Mouse (Mus musculus): ENCODE measurements around the gene Gm4881. TPM values are rescaled to one million over a fixed set of nuclear protein-coding genes. Genes with fewer than 3 reads are reported as not detected.
"Not testable (repeated sequence)": the region's sequence is repeated elsewhere in the genome, so short reads cannot be mapped to it uniquely, and the experiment has no call there.

Gm4881 gene
- polyA plus RNA-seq, 1 experiment from 2014 or later = not detected

GRCm38 (mm10) chr7:24897224-24897623, 47.1 kb downstream of the Gm4881 start, which contains the start of gene Cd79a:
Gene Cd79a (plus strand): TSS chr7:24897381.
- Histone ChIP-seq H3K27me3 (replicated peaks; ENCODE audit: insufficient read depth, low read length) (no peaks in the 10 kb centered on the region), H3K27ac (ENCODE audit: low read length) (no peak within 1 kb of the TSS), H3K36me3 (ENCODE audit: insufficient read depth, low read length) (no peaks in the 10 kb centered on the region), H3K4me1 (ENCODE audit: insufficient read depth, low read depth, low read length) (peaks cover under 1% of the 10 kb centered on the region; the same call in 1 of the 2 replicates), H3K9me3 (ENCODE audit: low read length) (no peaks in the 10 kb centered on the region), H3K9ac (replicated peaks; ENCODE audit: low read depth) (no peak within 1 kb of the TSS), H3K4me3 (ENCODE audit: low read depth, low read length) (no peak within 1 kb of the TSS), H3K4me2 (replicated peaks; ENCODE audit: low read depth, low read length) (no peak within 1 kb of the TSS)
- ATAC-seq = no peak
- no peak for DNase-seq (ENCODE audit: low spot score)
- TF ChIP-seq CTCF (IDR thresholded peaks at IDR 0.05) = no peak
- TF ChIP-seq EP300 (IDR thresholded peaks at IDR 0.05) = no peak
- WGBS = 48% methylated on average over 12 of the region's 12 CpGs

GRCm38 (mm10) chr7:24896269-24896668, 48.0 kb downstream of the Gm4881 start:
- ATAC-seq = no peak
- H3K4me1 ChIP-seq (ENCODE audit: insufficient read depth, low read depth, low read length) = no peaks in the 10 kb centered on the region
- H3K9me3 ChIP-seq (ENCODE audit: low read length) = no peaks in the 10 kb centered on the region
- H3K4me3 ChIP-seq (ENCODE audit: low read depth, low read length) = no peak overlapping the region
- H3K9ac ChIP-seq (replicated peaks; ENCODE audit: low read depth) = no peak overlapping the region
- no peaks in the 10 kb centered on the region for H3K36me3 ChIP-seq (ENCODE audit: insufficient read depth, low read length)
- H3K27ac ChIP-seq (ENCODE audit: low read length) = no peak overlapping the region
- 80% methylated on average over 8 of the region's 8 CpGs for WGBS
- no peak for DNase-seq (ENCODE audit: low spot score)
- no peak overlapping the region for H3K4me2 ChIP-seq (replicated peaks; ENCODE audit: low read depth, low read length)
- TF ChIP-seq CTCF (IDR thresholded peaks at IDR 0.05) = no peak
- TF ChIP-seq EP300 (IDR thresholded peaks at IDR 0.05) = no peak
- H3K27me3 ChIP-seq (replicated peaks; ENCODE audit: insufficient read depth, low read length) = no peaks in the 10 kb centered on the region

- not testable (repeated sequence) for H3K4me2 ChIP-seq (replicated peaks; ENCODE audit: low read depth, low read length); H3K9ac ChIP-seq (replicated peaks; ENCODE audit: low read depth); H3K27ac ChIP-seq (ENCODE audit: low read length); H3K36me3 ChIP-seq (ENCODE audit: insufficient read depth, low read length); H3K27me3 ChIP-seq (replicated peaks; ENCODE audit: insufficient read depth, low read length); ATAC-seq; H3K9me3 ChIP-seq (ENCODE audit: low read length); H3K4me1 ChIP-seq (ENCODE audit: insufficient read depth, low read depth, low read length); DNase-seq (ENCODE audit: low spot score); H3K4me3 ChIP-seq (ENCODE audit: low read depth, low read length)
- 93% methylated on average over 2 of the region's 2 CpGs for WGBS
These were observed 48.5 kb downstream of the Gm4881 start for GRCm38 (mm10) chr7:24895749-24896148.

GRCm38 (mm10) chr7:24892125-24892583, 52.1 kb downstream of the Gm4881 start:
- DNase-seq (ENCODE audit: low spot score) = no peak
- Histone ChIP-seq H3K9ac (replicated peaks; ENCODE audit: low read depth) (no peak overlapping the region), H3K27me3 (replicated peaks; ENCODE audit: insufficient read depth, low read length) (no peaks in the 10 kb centered on the region), H3K4me2 (replicated peaks; ENCODE audit: low read depth, low read length) (no peak overlapping the region), H3K36me3 (ENCODE audit: insufficient read depth, low read length) (peaks cover 12% of the 10 kb centered on the region), H3K4me3 (ENCODE audit: low read depth, low read length) (no peak overlapping the region), H3K9me3 (ENCODE audit: low read length) (no peaks in the 10 kb centered on the region), H3K4me1 (ENCODE audit: insufficient read depth, low read depth, low read length) (0 out of 2 replicates have a peak, but pooled peaks cover 3% of the 10 kb centered on the region), H3K27ac (ENCODE audit: low read length) (peak overlapping the region; percentile 75)
- 43% methylated on average over 2 of the region's 2 CpGs for WGBS
- ATAC-seq = no peak
- TF ChIP-seq CTCF (IDR thresholded peaks at IDR 0.05) (no peak), EP300 (IDR thresholded peaks at IDR 0.05) (no peak)

- WGBS = 54% methylated on average over 3 of the region's 3 CpGs
- peak; percentile 13 for DNase-seq (ENCODE audit: low spot score)
These were observed 52.8 kb downstream of the Gm4881 start for GRCm38 (mm10) chr7:24891241-24892124.

GRCm38 (mm10) chr7:24890281-24891216, 53.7 kb downstream of the Gm4881 start:
- DNase-seq (ENCODE audit: low spot score) = peak; percentile 95
- WGBS = 24% methylated on average over 10 of the region's 10 CpGs
- ATAC-seq = peak; percentile 95

More at GRCm38 (mm10) chr7:24891241-24892124, 52.8 kb downstream of the Gm4881 start:
- no peaks in the 10 kb centered on the region for H3K27me3 ChIP-seq (replicated peaks; ENCODE audit: insufficient read depth, low read length)
- H3K4me1 ChIP-seq (ENCODE audit: insufficient read depth, low read depth, low read length) = peaks cover 9% of the 10 kb centered on the region
- H3K4me3 ChIP-seq (ENCODE audit: low read depth, low read length) = no peak overlapping the region
- H3K4me2 ChIP-seq (replicated peaks; ENCODE audit: low read depth, low read length) = no peak overlapping the region
- H3K9me3 ChIP-seq (ENCODE audit: low read length) = no peaks in the 10 kb centered on the region
- no peak overlapping the region for H3K9ac ChIP-seq (replicated peaks; ENCODE audit: low read depth)
- ATAC-seq = no peak
- peak overlapping the region; percentile 75 for H3K27ac ChIP-seq (ENCODE audit: low read length)
- TF ChIP-seq EP300 (IDR thresholded peaks at IDR 0.05) (no peak), CTCF (IDR thresholded peaks at IDR 0.05) (no peak)
- H3K36me3 ChIP-seq (ENCODE audit: insufficient read depth, low read length) = peaks cover 19% of the 10 kb centered on the region

More at GRCm38 (mm10) chr7:24890281-24891216, 53.7 kb downstream of the Gm4881 start:
- TF ChIP-seq CTCF (IDR thresholded peaks at IDR 0.05) = peak; percentile 100
- peak; percentile 100 for TF ChIP-seq EP300 (IDR thresholded peaks at IDR 0.05)
- Histone ChIP-seq H3K9ac (replicated peaks; ENCODE audit: low read depth) (no peak overlapping the region), H3K9me3 (ENCODE audit: low read length) (no peaks in the 10 kb centered on the region), H3K36me3 (ENCODE audit: insufficient read depth, low read length) (peaks cover 25% of the 10 kb centered on the region), H3K4me3 (ENCODE audit: low read depth, low read length) (no peak overlapping the region), H3K4me2 (replicated peaks; ENCODE audit: low read depth, low read length) (no peak overlapping the region), H3K4me1 (ENCODE audit: insufficient read depth, low read depth, low read length) (peaks cover 19% of the 10 kb centered on the region), H3K27ac (ENCODE audit: low read length) (peak overlapping the region; percentile 75), H3K27me3 (replicated peaks; ENCODE audit: insufficient read depth, low read length) (no peaks in the 10 kb centered on the region)
